Mouse (Mus musculus): ENCODE measurements around the gene Dut. TPM values are rescaled to one million over a fixed set of nuclear protein-coding genes. Genes with fewer than 3 reads are reported as not detected.

Gene Dut
- 108 and 150 TPM in 2 replicates for polyA plus RNA-seq (2015; fragmentation: Nextera tagmentation; extraction: Ambion mirVana)

DNA sequence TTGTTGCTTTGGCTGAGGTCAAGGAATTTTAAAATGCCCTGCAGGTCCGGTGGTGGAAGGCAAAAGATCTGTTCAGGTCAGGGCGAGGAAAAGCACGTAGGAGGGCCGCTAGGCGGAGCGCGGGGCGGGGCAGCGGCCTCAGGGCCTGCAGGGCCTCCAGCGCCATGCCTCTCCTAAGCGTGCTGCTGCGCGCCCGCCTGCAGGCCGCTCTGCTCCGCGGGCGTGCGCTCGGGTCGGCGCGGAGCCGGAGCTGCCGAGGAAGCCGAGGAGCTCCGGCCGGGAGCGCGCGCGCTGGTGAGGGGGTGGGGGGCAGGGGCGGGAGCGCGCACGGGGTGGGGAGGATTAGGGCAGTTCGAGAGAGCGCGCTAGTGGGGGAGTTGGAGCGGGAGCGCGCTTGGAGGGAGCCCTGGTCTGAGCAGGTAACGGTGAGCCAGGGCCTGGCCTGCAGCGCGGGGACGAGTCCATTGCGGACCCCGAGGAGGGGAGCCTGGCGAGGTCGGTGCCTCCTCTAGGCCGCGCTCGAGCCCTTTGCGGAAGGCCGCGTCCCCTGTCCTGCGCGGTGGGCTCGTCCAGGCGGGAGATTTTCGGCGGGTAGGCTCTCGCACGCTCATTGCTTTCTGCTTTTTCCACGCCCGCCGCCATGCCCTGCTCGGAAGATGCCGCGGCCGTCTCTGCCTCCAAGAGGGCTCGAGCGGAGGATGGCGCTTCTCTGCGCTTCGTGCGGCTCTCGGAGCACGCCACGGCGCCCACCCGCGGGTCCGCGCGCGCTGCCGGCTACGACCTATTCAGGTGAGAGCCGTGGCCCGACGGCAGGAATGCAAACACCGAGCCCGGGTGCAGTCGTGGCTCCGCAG is at the start of gene Dut:
Gene Dut, plus strand, starts transcription at position 83 of the 854 bp plus-strand sequence.
- peaks cover 14% of the 10 kb centered on the region for H3K4me1 ChIP-seq (ENCODE audit: control insufficient read depth, insufficient read depth, low read length)
- ATAC-seq (replicated peaks; ENCODE audit: extremely low read depth, insufficient read depth, low FRiP score) = peak; percentile 99
- peaks cover 16% of the 10 kb centered on the region; the same call in 1 of the 2 replicates for H3K36me3 ChIP-seq (ENCODE audit: control insufficient read depth, insufficient read depth)
- peak within 1 kb of the TSS; percentile 91 for H3K4me3 ChIP-seq (ENCODE audit: low read length)
- H3K9ac ChIP-seq (ENCODE audit: low read length) = peak within 1 kb of the TSS; percentile 94
- no peaks in the 10 kb centered on the region for H3K27me3 ChIP-seq (ENCODE audit: control insufficient read depth, insufficient read depth, low read length)
- H3K27ac ChIP-seq (ENCODE audit: low read length) = peak within 1 kb of the TSS; percentile 94
- WGBS = under 1% methylated on average over 86 of the region's 96 CpGs
- H3K9me3 ChIP-seq (replicated peaks; ENCODE audit: control insufficient read depth, low read length) = no peaks in the 10 kb centered on the region
- peak within 1 kb of the TSS; percentile 93 for H3K4me2 ChIP-seq (ENCODE audit: low read depth, low read length)

DNA sequence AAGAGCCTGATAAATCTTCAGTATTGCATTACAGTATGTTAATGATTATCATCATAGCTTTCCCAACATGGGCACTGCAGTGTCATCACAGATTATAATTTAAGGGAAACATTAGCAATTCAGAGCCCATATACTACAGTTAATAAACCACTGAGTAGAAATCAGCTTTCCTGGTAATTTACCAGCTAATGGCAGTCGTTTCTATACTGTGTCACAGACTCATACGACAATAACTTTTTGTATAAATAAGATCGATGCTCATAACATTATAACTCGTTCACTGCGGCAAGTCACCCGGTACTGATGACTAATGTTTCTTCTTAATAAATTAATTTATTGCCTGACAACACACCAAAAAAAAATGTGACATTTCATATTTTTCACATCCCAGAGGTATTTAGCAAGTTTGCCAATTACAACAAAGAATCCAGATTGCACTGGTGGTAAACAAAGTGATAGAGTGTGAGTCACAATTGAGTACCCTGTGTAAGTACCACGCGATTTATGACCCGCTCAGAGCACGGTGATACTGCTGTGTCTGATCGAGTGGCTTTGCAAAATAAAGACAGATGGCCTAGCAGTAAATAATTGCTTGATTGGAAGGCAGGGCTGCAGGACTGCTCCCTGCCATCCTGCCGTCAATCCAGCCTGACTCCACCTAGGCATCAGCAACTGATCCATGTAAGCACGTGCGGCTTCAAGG is 37.9 kb upstream of the Dut start:
- H3K27ac ChIP-seq (ENCODE audit: low read length) = no peak overlapping the region
- ATAC-seq (replicated peaks; ENCODE audit: extremely low read depth, insufficient read depth, low FRiP score) = no peak
- 82% methylated on average over 14 of the region's 14 CpGs for WGBS
- no peaks in the 10 kb centered on the region for H3K4me1 ChIP-seq (ENCODE audit: control insufficient read depth, insufficient read depth, low read length)
- no peak overlapping the region for H3K4me2 ChIP-seq (ENCODE audit: low read depth, low read length)
- H3K27me3 ChIP-seq (ENCODE audit: control insufficient read depth, insufficient read depth, low read length) = no peaks in the 10 kb centered on the region
- no peaks in the 10 kb centered on the region for H3K9me3 ChIP-seq (replicated peaks; ENCODE audit: control insufficient read depth, low read length)
- H3K36me3 ChIP-seq (ENCODE audit: control insufficient read depth, insufficient read depth) = no peaks in the 10 kb centered on the region
- H3K9ac ChIP-seq (ENCODE audit: low read length) = no peak overlapping the region
- H3K4me3 ChIP-seq (ENCODE audit: low read length) = no peak overlapping the region

GRCm38 (mm10) chr2:125211831-125212510 is 35.0 kb upstream of the Dut start:
- no peaks in the 10 kb centered on the region for H3K4me1 ChIP-seq (ENCODE audit: control insufficient read depth, insufficient read depth, low read length)
- H3K4me3 ChIP-seq (ENCODE audit: low read length) = no peak overlapping the region
- no peak overlapping the region for H3K27ac ChIP-seq (ENCODE audit: low read length)
- no peaks in the 10 kb centered on the region for H3K27me3 ChIP-seq (ENCODE audit: control insufficient read depth, insufficient read depth, low read length)
- H3K9me3 ChIP-seq (replicated peaks; ENCODE audit: control insufficient read depth, low read length) = no peaks in the 10 kb centered on the region
- ATAC-seq (replicated peaks; ENCODE audit: extremely low read depth, insufficient read depth, low FRiP score) = no peak
- no peak overlapping the region for H3K9ac ChIP-seq (ENCODE audit: low read length)
- H3K4me2 ChIP-seq (ENCODE audit: low read depth, low read length) = no peak overlapping the region
- 53% methylated on average over 10 of the region's 10 CpGs for WGBS
- H3K36me3 ChIP-seq (ENCODE audit: control insufficient read depth, insufficient read depth) = no peaks in the 10 kb centered on the region

DNA sequence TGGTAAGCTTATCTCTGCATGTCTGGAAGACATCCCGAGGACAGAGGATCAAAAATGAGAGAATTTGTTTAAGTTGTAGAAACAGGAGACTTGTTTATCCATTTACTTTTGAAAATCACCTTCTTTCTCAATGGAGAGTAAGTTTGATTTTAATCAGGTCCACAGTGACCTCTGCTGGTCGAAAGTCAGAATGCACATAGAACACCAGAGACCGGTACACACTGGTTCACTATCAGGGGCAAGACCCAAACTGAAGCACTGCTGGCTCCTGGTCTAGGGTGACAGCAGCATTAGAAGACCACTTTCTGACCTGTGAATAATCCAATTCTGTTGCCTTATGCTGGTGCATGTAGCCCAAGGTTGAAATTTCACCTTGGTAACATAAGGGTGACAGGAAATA is 32.4 kb upstream of the Dut start:
- WGBS = 0% methylated on average over 3 of the region's 3 CpGs
- H3K27ac ChIP-seq (ENCODE audit: low read length) = no peak overlapping the region
- ATAC-seq (replicated peaks; ENCODE audit: extremely low read depth, insufficient read depth, low FRiP score) = no peak
- H3K36me3 ChIP-seq (ENCODE audit: control insufficient read depth, insufficient read depth) = no peaks in the 10 kb centered on the region
- H3K4me2 ChIP-seq (ENCODE audit: low read depth, low read length) = no peak overlapping the region
- no peaks in the 10 kb centered on the region for H3K27me3 ChIP-seq (ENCODE audit: control insufficient read depth, insufficient read depth, low read length)
- H3K9me3 ChIP-seq (replicated peaks; ENCODE audit: control insufficient read depth, low read length) = no peaks in the 10 kb centered on the region
- no peaks in the 10 kb centered on the region for H3K4me1 ChIP-seq (ENCODE audit: control insufficient read depth, insufficient read depth, low read length)
- H3K4me3 ChIP-seq (ENCODE audit: low read length) = no peak overlapping the region
- no peak overlapping the region for H3K9ac ChIP-seq (ENCODE audit: low read length)

DNA sequence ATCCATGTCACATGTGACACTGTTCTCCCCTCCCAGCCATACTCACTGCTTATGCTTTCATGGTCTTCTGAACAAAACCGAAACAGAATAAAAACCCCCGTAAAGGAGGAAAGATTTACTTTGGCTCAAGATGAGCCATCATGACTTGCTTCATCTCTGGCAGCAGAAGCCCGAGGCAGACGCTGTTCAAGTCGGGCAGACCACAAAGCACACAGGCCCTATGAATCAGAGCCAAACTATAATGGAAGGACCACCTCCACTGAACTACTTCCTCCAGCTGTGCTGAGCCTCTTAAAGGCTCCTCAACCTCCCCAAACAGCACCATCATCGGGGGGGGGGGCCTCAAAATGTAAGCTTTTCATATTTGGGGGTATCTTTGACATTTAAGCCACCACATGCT is 29.7 kb upstream of the Dut start:
- Histone ChIP-seq H3K27ac (ENCODE audit: low read length) (no peak overlapping the region), H3K36me3 (ENCODE audit: control insufficient read depth, insufficient read depth) (no peaks in the 10 kb centered on the region), H3K9me3 (replicated peaks; ENCODE audit: control insufficient read depth, low read length) (no peaks in the 10 kb centered on the region), H3K27me3 (ENCODE audit: control insufficient read depth, insufficient read depth, low read length) (no peaks in the 10 kb centered on the region), H3K9ac (ENCODE audit: low read length) (no peak overlapping the region), H3K4me3 (ENCODE audit: low read length) (no peak overlapping the region), H3K4me1 (ENCODE audit: control insufficient read depth, insufficient read depth, low read length) (no peaks in the 10 kb centered on the region), H3K4me2 (ENCODE audit: low read depth, low read length) (no peak overlapping the region)
- no peak for ATAC-seq (replicated peaks; ENCODE audit: extremely low read depth, insufficient read depth, low FRiP score)
- WGBS = 75% methylated on average over 6 of the region's 6 CpGs

GRCm38 (mm10) chr2:125218566-125218965 is 28.4 kb upstream of the Dut start:
- Histone ChIP-seq H3K4me1 (ENCODE audit: control insufficient read depth, insufficient read depth, low read length) (no peaks in the 10 kb centered on the region), H3K4me2 (ENCODE audit: low read depth, low read length) (no peak overlapping the region), H3K27ac (ENCODE audit: low read length) (no peak overlapping the region), H3K4me3 (ENCODE audit: low read length) (no peak overlapping the region), H3K36me3 (ENCODE audit: control insufficient read depth, insufficient read depth) (no peaks in the 10 kb centered on the region), H3K9me3 (replicated peaks; ENCODE audit: control insufficient read depth, low read length) (no peaks in the 10 kb centered on the region), H3K9ac (ENCODE audit: low read length) (no peak overlapping the region), H3K27me3 (ENCODE audit: control insufficient read depth, insufficient read depth, low read length) (no peaks in the 10 kb centered on the region)
- 95% methylated on average over 1 of the region's 1 CpGs for WGBS
- ATAC-seq (replicated peaks; ENCODE audit: extremely low read depth, insufficient read depth, low FRiP score) = no peak

- no peak overlapping the region for H3K4me2 ChIP-seq (ENCODE audit: low read depth, low read length)
- H3K4me1 ChIP-seq (ENCODE audit: control insufficient read depth, insufficient read depth, low read length) = no peaks in the 10 kb centered on the region
- no peak overlapping the region for H3K27ac ChIP-seq (ENCODE audit: low read length)
- H3K27me3 ChIP-seq (ENCODE audit: control insufficient read depth, insufficient read depth, low read length) = no peaks in the 10 kb centered on the region
- WGBS = 51% methylated on average over 3 of the region's 3 CpGs
- H3K9ac ChIP-seq (ENCODE audit: low read length) = no peak overlapping the region
- H3K9me3 ChIP-seq (replicated peaks; ENCODE audit: control insufficient read depth, low read length) = no peaks in the 10 kb centered on the region
- no peak overlapping the region for H3K4me3 ChIP-seq (ENCODE audit: low read length)
- no peaks in the 10 kb centered on the region for H3K36me3 ChIP-seq (ENCODE audit: control insufficient read depth, insufficient read depth)
- ATAC-seq (replicated peaks; ENCODE audit: extremely low read depth, insufficient read depth, low FRiP score) = peak; percentile 67
Measured at GRCm38 (mm10) chr2:125219268-125219667, 27.7 kb upstream of the Dut start.

DNA sequence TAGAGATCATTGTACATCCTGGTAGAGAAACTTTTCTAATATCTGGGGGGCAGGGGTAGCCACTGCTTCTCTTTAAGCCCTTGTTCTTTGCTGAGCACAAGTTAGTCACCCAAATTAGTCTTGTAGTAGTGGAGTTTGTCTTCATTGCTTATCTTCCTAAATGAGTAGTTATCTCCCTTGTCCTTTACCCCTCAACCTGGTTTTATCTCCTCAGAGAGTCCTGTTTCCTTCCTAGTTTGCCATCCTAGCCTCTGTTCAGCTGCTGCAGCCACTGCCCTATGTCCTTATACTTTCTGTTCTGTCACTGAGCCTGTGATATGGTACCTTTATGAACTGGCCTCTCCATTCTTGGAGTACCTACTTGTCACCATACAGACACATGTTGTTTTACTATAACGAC is 25.3 kb upstream of the Dut start:
- Histone ChIP-seq H3K36me3 (ENCODE audit: control insufficient read depth, insufficient read depth) (no peaks in the 10 kb centered on the region), H3K4me1 (ENCODE audit: control insufficient read depth, insufficient read depth, low read length) (no peaks in the 10 kb centered on the region), H3K9ac (ENCODE audit: low read length) (no peak overlapping the region), H3K4me2 (ENCODE audit: low read depth, low read length) (no peak overlapping the region), H3K9me3 (replicated peaks; ENCODE audit: control insufficient read depth, low read length) (no peaks in the 10 kb centered on the region), H3K27ac (ENCODE audit: low read length) (no peak overlapping the region), H3K4me3 (ENCODE audit: low read length) (no peak overlapping the region), H3K27me3 (ENCODE audit: control insufficient read depth, insufficient read depth, low read length) (no peaks in the 10 kb centered on the region)
- 83% methylated on average over 1 of the region's 1 CpGs for WGBS
- ATAC-seq (replicated peaks; ENCODE audit: extremely low read depth, insufficient read depth, low FRiP score) = no peak
